Mouse (Mus musculus): ENCODE results near the gene Nrd1.

Gene Nrd1

DNA sequence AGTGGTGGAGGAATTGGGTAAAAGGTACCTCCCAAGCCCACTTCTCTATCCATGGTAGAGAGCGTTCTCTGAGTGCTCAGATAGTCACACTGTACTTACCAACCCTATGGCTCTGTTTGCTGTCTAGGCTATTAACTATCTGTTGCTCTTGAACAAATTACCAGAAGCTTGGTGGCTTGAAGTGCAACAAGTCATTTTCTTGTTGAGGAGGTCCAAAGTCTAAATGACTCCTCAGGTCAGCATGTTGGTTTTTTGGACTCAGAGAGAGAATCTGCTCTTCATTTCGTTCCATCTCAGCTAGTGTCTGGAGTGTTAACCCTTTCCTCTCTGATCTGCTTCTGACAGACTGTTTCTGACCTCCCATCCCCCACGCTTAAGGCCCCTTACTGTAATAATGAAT lies 24.6 kb downstream of the Nrd1 start:
- no peak for DNase-seq (ENCODE audit: inconsistent age in 2 of 2, low spot score in 1 of 2)

DNA sequence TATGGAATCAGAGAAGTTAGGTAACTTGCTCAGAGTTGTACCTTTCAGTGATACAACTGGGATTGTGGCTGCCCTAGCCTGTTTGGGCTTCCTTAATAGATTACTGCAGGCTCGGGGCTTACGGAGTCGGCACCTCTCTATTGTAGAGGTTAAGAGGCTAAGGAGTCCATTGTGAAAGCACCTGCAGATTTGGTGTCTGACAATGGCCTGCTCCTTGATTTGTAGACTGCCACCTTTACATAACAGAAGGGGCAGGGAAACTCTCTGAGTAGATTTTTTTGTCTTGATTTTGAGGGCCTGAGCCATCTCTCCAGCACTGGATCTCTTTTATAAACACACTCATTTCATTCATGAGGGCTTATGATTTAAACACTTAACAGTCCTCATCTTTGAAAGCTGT lies 26.1 kb downstream of the Nrd1 start:
- no peak for DNase-seq (ENCODE audit: inconsistent age in 2 of 2, low spot score in 1 of 2)

DNA sequence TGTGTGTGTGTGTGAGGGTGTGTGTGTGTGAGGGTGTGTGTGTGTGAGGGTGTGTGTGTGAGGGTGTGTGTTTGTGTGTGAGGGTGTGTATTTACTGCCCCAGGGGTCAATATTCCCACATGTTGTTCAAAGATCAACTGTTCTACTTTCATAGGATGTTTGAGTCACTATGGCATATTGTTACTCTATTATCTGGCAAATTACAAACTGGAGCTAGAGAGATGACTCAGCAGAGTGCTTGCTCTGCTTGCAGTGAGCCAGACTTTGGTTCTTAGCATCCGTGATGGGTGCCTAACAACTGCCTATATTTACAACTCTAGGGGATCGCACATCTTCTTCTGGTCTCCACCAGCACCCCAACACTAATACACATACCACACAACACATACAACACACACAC lies 29.4 kb downstream of the Nrd1 start:
- DNase-seq (ENCODE audit: inconsistent age in 2 of 2, low spot score in 1 of 2) = no peak

DNA sequence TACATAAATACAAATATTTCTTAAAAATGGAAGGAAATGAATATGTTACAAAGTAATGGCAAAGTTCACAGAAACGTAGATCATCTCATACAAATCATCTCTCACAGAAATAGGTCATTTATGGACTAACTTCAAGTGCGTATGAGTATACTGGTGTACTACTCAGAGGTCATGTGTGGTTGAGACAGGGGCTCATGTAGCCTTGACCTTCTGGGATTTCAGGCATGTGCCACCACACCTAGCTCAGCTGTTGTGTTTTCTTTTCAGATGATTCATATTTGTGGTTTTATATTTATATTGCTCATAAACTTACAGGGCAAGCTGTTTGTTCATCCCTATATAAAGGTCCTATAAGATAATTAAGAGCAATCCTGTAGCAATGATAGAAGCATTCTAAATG lies 29.8 kb downstream of the Nrd1 start:
- DNase-seq (ENCODE audit: inconsistent age in 2 of 2, low spot score in 1 of 2) = peak in 1 of 2 experiments; percentile 64

DNA sequence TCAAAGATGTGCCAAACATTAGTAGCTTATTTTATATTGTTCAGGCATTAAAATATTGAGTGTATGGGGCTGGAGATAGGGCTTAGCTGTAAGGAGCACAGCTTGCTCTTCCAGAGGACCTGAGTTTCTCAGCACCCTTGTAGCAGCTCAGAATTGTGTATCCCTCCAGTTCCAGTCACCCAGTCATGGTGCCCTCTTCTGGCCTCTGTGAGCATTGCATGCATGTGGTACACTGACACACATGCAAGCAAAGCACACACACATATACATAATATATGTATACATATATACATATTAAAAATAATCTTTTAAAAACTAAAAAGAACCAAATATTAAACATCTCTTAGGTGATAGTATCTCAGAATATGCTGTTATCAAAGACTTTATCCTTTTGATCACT lies 35.9 kb downstream of the Nrd1 start:
- DNase-seq (ENCODE audit: inconsistent age in 2 of 2, low spot score in 1 of 2) = peak; percentile 53 to 85

DNA sequence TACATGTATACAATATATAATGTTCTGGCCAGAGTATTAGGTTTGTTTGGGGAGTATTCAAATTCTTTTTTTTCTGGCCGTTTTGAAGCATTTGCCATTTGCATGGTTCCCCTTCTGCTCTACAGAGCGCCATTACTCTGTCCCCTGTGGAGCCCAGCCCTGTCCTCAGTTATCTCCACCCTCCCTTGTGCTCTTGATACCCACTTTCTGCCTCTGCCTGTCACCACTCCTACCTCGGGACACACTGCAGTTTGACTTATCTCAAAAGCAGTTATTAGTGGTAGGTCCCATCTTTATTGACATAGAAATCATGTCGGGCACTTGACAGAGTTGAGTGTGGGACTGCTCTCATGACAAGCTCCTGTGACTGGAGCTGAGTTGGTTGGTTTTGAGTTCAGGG lies 42.3 kb downstream of the Nrd1 start:
- no peak for DNase-seq (ENCODE audit: inconsistent age in 2 of 2, low spot score in 1 of 2)

DNA sequence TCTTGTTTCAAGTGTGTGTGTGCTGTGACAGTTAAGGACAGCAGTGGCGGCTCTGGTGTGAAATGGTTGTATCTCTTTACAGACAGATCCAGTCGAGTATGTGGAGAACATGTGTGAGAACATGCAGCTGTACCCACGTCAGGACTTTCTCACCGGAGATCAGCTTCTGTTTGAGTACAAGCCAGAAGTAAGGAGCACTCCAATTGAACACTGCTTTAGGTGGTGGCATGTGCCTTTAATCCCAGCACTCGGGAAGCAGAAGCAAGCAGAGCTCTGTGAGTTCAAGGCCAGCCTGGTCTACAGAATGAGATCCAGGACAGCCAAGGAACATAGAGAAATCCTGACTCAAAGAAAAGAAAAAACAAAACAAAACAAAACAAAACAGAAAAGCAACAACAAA lies 42.8 kb downstream of the Nrd1 start:
- peak in 1 of 2 experiments; percentile 58 for DNase-seq (ENCODE audit: inconsistent age in 2 of 2, low spot score in 1 of 2)

DNA sequence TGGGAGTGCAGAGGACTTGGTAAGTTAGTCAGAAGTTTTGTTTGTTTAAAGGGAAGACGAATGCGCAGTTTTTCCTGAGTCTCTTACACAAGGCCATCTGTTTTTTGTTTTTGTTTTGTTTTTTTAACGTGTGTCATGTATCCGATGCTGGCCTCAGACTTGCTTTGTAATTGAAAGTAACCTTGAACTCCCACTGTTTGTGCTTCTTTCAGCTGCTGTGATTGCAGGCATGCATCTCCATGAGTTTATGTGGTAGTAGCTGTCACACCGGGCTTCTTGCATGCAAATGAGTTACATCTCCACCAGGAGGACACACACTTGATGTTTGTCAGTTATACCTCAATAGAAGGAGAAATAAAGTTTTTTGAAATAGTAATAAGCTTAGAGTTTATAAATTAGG lies 43.3 kb downstream of the Nrd1 start:
- DNase-seq (ENCODE audit: inconsistent age in 2 of 2, low spot score in 1 of 2) = peak in 1 of 2 experiments; percentile 69

DNA sequence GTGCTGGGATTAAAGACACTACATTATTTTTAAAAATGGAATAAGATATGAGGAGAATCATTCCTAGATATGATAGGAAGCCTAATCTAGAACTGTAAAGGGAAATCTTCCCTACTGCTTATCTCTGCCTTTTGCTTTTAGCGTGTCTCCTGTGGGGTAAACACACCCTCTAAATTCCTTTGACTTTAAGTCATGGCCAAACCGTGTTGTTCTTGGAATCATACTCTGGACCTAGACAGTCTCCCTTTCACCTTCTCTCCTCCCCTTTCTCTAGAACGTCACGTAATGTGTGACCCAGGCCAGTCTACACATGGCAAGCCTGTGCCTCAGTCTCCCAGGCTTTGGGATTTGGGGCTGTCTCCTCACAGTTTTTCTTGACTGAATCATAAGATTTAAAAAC lies 47.8 kb downstream of the Nrd1 start:
- peak in 1 of 2 experiments; percentile 68 for DNase-seq (ENCODE audit: inconsistent age in 2 of 2, low spot score in 1 of 2)

DNA sequence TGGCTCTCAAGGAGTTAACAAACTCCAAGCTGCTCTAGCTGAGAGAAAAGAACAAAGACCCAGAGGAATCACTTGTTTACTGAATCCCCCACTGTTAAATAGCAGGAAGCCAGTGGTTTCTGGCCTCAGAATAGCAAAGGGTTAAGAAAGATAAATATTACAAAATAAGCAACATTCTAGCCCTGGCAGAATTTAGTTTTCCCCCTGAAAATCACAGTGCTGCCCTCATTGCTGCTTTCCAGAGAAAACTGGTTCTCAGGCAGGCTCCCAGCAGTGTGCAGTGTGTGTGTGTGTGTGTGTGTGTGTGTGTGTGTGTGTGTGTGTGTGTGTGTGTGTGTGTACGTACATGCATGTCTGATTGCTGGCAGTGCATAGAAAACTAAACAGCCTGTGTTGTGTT lies 51.8 kb downstream of the Nrd1 start:
- no peak for DNase-seq (ENCODE audit: inconsistent age in 2 of 2, low spot score in 1 of 2)

DNA sequence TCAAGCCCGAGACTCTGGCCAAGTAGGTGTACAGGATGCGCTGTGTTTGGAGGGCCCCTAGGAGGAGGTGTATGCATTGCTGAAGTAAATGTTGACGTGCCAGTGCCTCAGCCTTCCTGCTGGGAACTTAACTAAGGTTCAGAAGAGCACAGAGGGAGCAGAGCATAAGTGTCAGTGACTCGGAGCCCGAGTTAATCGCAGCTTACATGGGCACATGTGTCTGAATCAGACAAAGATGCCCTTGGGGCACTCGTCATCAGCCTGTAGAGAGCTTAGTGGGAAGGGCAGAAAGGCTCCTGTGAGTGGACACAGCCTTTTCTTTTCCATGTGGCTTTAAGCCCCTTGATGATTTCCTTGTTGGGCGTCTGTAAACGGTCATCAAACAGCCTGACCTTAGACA lies 53.5 kb downstream of the Nrd1 start:
- peak in 1 of 2 experiments; percentile 66 for DNase-seq (ENCODE audit: inconsistent age in 2 of 2, low spot score in 1 of 2)

DNA sequence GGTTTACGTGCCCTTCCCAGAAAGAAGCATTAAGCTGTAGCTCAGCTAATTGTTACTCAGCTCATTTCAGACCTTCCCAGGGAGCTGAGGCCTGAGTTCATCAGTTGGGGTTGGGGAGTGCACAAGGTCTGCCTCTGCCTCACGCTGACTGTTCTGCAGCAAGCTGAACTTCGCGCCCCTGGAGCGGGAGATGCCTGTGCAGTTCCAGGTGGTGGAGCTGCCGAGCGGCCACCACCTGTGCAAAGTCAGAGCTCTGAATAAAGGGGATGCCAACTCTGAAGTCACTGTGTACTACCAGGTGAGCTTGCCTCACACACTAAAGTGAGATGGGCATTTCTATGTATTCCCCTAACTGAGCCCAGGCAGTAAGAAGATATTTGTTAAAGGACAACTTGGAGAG lies 55.9 kb downstream of the Nrd1 start:
- DNase-seq (ENCODE audit: inconsistent age in 2 of 2, low spot score in 1 of 2) = no peak

DNA sequence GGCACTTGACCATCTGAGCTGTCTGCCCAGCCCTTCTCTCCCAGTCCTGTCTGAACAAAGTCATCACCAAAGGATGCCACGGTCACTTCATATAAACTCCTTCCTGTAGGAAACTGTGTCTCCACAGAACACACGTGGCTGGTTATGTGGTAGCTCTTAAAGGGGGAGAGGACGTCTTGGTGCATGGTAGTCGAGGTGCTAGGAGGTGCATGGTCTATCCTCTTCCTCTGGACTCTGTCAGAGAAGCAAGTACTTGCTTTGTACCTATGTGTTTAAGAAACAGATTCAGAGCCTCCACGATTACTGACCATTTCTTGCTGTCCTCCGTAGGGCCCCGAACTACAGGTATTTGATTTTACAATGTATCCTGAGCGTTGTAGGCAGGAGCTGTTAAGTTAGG lies 57.2 kb downstream of the Nrd1 start:
- DNase-seq (ENCODE audit: inconsistent age in 2 of 2, low spot score in 1 of 2) = no peak

DNA sequence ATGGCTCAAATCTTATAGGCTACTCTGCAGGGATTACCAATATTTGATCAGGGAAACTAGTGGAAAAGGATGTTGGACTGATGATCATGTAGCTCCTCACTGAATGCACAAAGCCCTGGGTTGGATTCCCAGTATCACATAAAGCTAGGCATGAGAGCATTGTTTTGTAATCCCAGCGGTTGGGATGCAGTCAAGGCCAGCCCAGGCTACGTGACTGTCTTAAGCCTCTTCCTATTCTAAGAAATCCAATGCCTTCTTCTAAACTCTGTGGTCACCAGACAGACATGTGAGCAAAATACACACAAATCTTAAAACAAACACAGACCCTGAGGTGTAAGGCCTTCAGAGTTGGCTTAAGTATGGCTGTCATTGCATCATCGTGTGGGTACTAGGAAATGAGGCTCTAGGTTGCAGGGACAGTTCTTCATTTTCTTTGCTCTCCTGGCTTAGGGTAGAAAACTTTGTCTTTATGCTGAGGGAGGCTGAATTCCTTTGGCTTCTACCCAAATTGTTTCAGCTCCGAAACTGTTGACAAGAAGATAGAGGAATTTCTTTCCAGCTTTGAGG lies 58.9 kb downstream of the Nrd1 start:
- DNase-seq (ENCODE audit: inconsistent age in 2 of 2, low spot score in 1 of 2) = peak in 1 of 2 experiments; percentile 68

DNA sequence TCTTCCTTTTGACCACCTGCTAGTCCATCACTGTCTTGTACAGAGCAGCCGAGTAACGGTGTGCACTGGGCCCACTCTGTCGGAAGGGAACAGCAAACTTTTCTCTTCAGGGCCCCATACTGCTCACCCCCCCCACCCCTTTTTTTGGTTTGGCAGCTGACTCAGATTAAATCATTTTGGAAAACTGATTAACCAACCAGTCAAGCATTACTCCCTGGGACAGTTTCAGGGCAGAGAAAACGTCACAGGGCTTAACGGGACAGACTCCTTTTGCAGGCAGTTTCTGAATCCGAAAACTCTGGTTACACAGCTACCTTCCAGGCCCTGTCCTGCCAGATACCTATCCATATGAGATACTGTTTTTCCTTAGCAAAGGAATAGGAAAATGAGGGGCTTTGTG lies 64.5 kb downstream of the Nrd1 start:
- DNase-seq (ENCODE audit: inconsistent age in 2 of 2, low spot score in 1 of 2) = no peak

DNA sequence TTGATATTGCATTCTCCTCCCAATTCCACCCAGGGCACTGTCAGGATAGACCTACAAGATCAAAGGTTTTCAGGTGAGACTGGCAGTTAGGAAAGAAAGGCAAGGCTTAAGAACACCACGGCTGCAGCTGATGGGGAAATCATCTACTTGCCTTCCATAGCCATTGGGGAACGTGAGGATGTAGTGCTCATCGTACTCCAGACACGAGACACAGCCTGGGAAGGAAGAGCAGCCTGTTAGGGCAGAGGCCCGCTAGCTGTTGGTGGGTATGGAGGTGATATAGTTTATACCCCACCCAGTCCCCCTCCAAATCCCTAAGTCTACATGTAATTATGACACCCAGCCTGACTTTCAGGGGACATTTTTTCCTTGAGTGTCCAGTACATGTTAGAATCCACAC lies 65.3 kb downstream of the Nrd1 start:
- DNase-seq (ENCODE audit: inconsistent age in 2 of 2, low spot score in 1 of 2) = no peak

DNA sequence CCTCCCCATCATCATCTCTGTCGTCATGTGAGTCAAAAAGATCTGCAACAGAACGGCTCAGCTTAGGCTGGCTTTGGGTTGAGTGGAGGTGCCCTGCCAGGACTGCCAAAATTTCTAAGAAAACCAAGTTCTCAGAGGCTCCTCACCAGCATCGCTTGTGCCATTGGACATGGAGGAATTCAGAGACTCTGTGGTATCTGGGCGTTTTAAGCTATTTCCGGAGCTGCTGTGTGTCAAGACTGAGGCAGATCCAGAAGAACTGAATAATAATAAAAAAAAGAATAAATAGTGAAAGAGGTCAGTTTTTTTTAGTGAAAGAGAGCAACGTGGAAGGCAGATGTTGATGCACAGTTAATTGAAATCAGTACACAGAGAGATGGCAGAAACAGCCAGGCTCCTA lies 72.4 kb downstream of the Nrd1 start:
- no peak for DNase-seq (ENCODE audit: inconsistent age in 2 of 2, low spot score in 1 of 2)

DNA sequence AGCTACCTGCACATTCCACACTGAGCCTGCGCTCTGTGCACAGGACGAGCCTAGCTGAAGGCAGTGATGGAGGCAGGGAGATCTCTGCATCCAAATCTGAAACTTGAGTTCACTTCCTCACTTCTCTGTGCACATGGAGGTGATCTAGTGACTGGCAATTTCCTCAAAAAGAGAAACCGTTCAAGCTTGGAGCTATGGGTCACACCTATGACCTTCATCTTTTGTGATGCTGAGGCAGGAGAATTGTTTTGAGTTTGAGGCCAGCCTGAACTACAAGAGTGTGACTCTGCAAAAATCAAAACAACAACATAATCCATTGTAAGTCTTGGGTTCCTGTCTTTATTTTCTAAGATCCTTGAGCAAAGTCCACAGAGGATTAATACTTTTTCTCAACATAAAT lies 72.8 kb downstream of the Nrd1 start:
- DNase-seq (ENCODE audit: inconsistent age in 2 of 2, low spot score in 1 of 2) = no peak

DNA sequence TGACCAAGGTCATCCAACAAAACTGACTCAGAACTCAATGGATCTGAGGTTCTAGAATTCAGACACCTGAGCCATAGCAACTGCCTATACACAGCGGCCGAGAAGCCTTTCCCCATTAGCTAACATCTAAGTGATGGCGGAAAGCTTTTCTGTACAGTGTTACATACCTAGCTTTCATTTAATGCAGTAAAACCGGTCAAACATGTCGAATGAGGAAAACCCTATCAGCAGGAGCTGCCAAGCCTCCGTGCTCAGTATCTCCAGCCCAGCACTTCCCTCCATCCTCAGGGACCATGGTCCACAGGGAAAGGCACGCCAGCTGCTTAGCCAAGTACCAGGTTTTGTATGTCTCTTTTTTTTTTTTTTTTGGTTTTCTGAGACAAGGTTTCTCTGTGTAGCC lies 78.5 kb downstream of the Nrd1 start:
- DNase-seq (ENCODE audit: inconsistent age in 2 of 2, low spot score in 1 of 2) = no peak

DNA sequence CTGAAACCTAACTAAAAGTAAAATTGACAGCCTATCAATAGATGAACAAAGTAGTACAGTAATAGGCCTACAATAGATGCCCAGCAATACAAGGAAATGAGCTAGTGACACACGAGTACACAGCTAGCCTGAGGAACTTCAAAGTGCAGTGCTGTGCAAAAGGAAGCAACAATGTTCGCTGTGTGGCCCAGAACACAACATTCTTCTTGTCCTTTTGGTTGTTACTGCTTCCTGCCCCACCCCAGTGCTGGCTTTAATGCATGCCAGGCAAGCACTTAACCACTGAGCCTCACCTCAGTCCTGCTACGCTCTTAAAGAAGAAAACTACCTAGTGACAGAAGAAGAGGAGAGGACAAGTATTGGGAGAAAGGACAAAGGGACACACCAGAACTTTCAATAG lies 79.2 kb downstream of the Nrd1 start:
- no peak for DNase-seq (ENCODE audit: inconsistent age in 2 of 2, low spot score in 1 of 2)

DNA sequence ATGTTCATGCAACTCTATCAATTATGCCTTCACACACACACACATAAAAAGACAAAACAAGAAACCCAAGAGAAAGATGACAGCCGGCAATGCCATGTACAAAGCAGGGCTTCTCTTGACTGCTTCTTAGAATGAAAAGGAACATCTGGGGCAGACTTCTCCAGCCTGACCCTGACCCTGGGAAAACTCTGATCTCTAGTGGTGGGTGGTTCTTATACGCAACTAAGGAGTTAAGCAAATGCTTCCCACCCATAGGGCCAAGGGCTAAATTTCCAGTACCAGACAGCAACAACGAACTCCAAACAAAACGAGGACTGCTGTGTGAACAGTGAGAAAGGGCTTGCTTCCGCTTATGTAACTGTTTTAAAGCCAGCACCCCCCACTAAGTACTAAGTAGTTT lies 79.7 kb downstream of the Nrd1 start:
- DNase-seq (ENCODE audit: inconsistent age in 2 of 2, low spot score in 1 of 2) = peak in 1 of 2 experiments; percentile 24

DNA sequence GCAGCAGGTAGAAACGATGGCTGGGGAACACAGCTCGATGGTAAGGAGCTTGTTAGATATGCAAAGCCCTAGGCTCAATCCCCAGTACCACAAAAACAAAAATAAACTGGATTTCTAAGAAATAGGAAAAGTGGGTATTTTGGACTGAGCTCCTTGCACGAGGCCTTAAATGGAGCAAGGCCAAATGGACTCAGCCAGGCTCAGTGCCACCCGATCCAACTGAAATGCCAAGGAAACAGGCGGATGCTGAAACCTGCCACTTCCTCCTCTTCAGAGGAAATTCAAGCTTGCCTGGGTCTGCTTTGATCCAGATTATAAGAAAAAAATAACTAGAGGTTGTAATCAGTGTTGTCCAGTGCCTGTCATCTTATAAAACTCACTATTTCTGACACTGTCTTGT lies 88.7 kb downstream of the Nrd1 start:
- peak; percentile 59 to 90 for DNase-seq (ENCODE audit: inconsistent age in 2 of 2, low spot score in 1 of 2)

DNA sequence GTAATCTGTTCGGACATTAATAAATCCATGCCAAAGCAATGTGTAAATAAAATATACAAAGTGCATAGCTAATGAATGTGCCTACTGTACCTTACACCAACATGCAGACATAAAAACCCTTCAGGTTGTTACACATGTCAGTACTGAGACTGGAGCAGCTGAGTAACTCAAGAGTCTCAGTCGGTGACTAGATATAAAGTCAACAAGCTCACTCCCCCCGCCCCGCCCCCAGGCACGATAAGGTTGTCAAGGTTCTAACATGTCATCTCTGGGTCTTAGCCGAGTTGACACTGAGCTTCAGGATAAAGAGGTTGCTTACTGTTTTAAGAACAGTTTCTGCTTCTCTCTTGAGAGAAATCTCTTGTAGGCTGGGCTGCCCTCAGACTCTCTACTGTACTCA lies 89.5 kb downstream of the Nrd1 start:
- DNase-seq (ENCODE audit: inconsistent age in 2 of 2, low spot score in 1 of 2) = peak; percentile 32 to 84

Measured in adrenal gland, adult (tissue).